Mouse (Mus musculus): ENCODE results near the gene Slbp. TPM values are rescaled to one million over a fixed set of nuclear protein-coding genes. Genes with fewer than 3 reads are reported as not detected.
A peak's percentile ranks its signal among the peaks of the same experiment; 100 is the strongest.

The Slbp gene
- 81.2 and 85.6 TPM in 2 replicates for polyA plus RNA-seq (2015; fragmentation: Nextera tagmentation; extraction: Ambion mirVana)

- H3K27ac ChIP-seq (ENCODE audit: low read length): peak within 1 kb of the TSS; percentile 97
- 1% methylated on average over 82 of the region's 82 CpGs for WGBS
- ATAC-seq (peak; percentile 97), DNase-seq (ENCODE audit: low spot score) (peak; percentile 99)
- H3K4me1 ChIP-seq (ENCODE audit: insufficient read depth, low read depth, low read length): peaks cover 8% of the 10 kb centered on the region
- peaks cover 7% of the 10 kb centered on the region; the same call in 1 of the 2 replicates for H3K36me3 ChIP-seq (ENCODE audit: insufficient read depth, low read length)
- H3K9ac ChIP-seq (replicated peaks; ENCODE audit: low read depth): peak within 1 kb of the TSS; percentile 69
- H3K27me3 ChIP-seq (replicated peaks; ENCODE audit: insufficient read depth, low read length): no peaks in the 10 kb centered on the region
- TF ChIP-seq EP300 (IDR thresholded peaks at IDR 0.05) (no peak), CTCF (IDR thresholded peaks at IDR 0.05) (0 out of 2 replicates have a peak, but pooled peaks have one; percentile 9)
- H3K4me2 ChIP-seq (replicated peaks; ENCODE audit: low read depth, low read length): peak within 1 kb of the TSS; percentile 55
- no peaks in the 10 kb centered on the region for H3K9me3 ChIP-seq (ENCODE audit: low read length)
- peak within 1 kb of the TSS; percentile 68 for H3K4me3 ChIP-seq (ENCODE audit: low read depth, low read length)
Measured at GRCm38 (mm10) chr5:33651921-33652782, at the start of gene Slbp. TSS of gene Slbp (minus strand) at chr5:33652574.

GRCm38 (mm10) chr5:33701832-33702231, 49.5 kb upstream of the Slbp start:
- H3K4me3 ChIP-seq (ENCODE audit: low read depth, low read length): no peak overlapping the region
- 68% methylated on average over 11 of the region's 11 CpGs for WGBS
- H3K27me3 ChIP-seq (replicated peaks; ENCODE audit: insufficient read depth, low read length): no peaks in the 10 kb centered on the region
- H3K4me2 ChIP-seq (replicated peaks; ENCODE audit: low read depth, low read length): no peak overlapping the region
- no peaks in the 10 kb centered on the region for H3K9me3 ChIP-seq (ENCODE audit: low read length)
- H3K9ac ChIP-seq (replicated peaks; ENCODE audit: low read depth): no peak overlapping the region
- DNase-seq (ENCODE audit: low spot score) (no peak), ATAC-seq (no peak)
- 0 out of 2 replicates have a peak overlapping the region, but pooled peaks have one; percentile 5 for H3K27ac ChIP-seq (ENCODE audit: low read length)
- no peak for TF ChIP-seq CTCF (IDR thresholded peaks at IDR 0.05)
- TF ChIP-seq EP300 (IDR thresholded peaks at IDR 0.05): no peak
- H3K36me3 ChIP-seq (ENCODE audit: insufficient read depth, low read length): no peaks in the 10 kb centered on the region
- H3K4me1 ChIP-seq (ENCODE audit: insufficient read depth, low read depth, low read length): peaks cover 45% of the 10 kb centered on the region

- H3K27me3 ChIP-seq (replicated peaks; ENCODE audit: insufficient read depth, low read length): no peaks in the 10 kb centered on the region
- ATAC-seq (no peak), DNase-seq (ENCODE audit: low spot score) (peak; percentile 51)
- H3K36me3 ChIP-seq (ENCODE audit: insufficient read depth, low read length): no peaks in the 10 kb centered on the region
- no peak overlapping the region for H3K9ac ChIP-seq (replicated peaks; ENCODE audit: low read depth)
- no peak overlapping the region for H3K4me2 ChIP-seq (replicated peaks; ENCODE audit: low read depth, low read length)
- 23% methylated on average over 13 of the region's 13 CpGs for WGBS
- H3K4me3 ChIP-seq (ENCODE audit: low read depth, low read length): no peak overlapping the region
- TF ChIP-seq EP300 (IDR thresholded peaks at IDR 0.05) (no peak), CTCF (IDR thresholded peaks at IDR 0.05) (no peak)
- no peak overlapping the region; the same call in 1 of the 2 replicates for H3K27ac ChIP-seq (ENCODE audit: low read length)
- peaks cover 41% of the 10 kb centered on the region for H3K4me1 ChIP-seq (ENCODE audit: insufficient read depth, low read depth, low read length)
- no peaks in the 10 kb centered on the region for H3K9me3 ChIP-seq (ENCODE audit: low read length)
Measured at GRCm38 (mm10) chr5:33700010-33700409, 47.6 kb upstream of the Slbp start.

DNA sequence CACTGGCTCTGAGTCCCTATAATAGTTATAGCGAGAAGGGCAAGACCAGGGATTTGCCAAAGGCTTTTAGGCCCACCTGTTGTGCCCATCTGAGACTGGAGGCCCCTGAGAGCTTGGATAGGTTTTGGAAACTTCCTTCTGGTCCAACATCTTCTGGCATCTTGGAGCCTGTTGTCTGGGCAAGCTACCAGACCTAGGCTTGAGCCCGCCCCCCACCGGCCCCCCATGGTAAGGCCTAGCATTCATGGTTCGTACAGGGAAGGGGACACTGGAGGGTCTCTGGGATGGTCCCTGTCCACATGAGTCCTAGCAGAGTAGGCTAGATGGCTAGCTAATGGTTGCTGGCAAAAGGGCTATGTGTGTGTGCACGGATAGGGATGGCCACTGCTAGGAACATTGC, 46.3 kb upstream of the Slbp start:
- no peak overlapping the region for H3K27ac ChIP-seq (ENCODE audit: low read length)
- no peak overlapping the region for H3K9ac ChIP-seq (replicated peaks; ENCODE audit: low read depth)
- no peak overlapping the region for H3K4me3 ChIP-seq (ENCODE audit: low read depth, low read length)
- DNase-seq (ENCODE audit: low spot score) (no peak), ATAC-seq (no peak)
- TF ChIP-seq EP300 (IDR thresholded peaks at IDR 0.05) (no peak), CTCF (IDR thresholded peaks at IDR 0.05) (no peak)
- no peak overlapping the region for H3K4me2 ChIP-seq (replicated peaks; ENCODE audit: low read depth, low read length)
- no peaks in the 10 kb centered on the region for H3K36me3 ChIP-seq (ENCODE audit: insufficient read depth, low read length)
- WGBS: 87% methylated on average over 5 of the region's 5 CpGs
- peaks cover 46% of the 10 kb centered on the region for H3K4me1 ChIP-seq (ENCODE audit: insufficient read depth, low read depth, low read length)
- H3K9me3 ChIP-seq (ENCODE audit: low read length): no peaks in the 10 kb centered on the region
- no peaks in the 10 kb centered on the region for H3K27me3 ChIP-seq (replicated peaks; ENCODE audit: insufficient read depth, low read length)

DNA sequence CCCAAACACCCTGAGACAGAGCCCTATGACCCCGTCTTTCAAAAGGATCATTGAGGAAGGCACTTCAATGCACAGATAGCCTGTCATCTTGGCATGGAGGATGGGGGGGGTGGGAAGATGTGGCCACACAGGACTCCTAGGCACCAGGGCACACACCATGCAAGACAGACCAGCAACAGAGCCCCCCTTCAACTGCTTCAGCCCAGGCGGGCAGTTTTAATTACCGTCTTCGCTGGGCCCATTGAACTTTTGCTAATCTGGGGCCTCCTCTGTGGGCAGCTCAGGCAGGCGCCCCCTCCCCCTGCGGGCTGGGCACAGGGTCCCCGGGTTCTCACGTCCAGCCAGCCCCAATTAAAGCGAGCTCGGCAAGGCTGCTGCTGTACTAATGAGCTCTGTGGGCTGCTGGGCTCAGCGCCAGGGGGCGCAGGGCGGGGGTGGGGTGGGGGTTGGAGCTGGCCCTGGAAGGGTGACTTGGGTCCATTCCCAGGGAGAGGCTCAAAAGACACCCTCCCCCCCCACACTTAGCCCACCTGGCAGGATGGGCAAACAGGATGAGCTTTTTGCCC, 45.7 kb upstream of the Slbp start:
- ATAC-seq: no peak
- peak overlapping the region; percentile 92; the same call in 1 of the 2 replicates for H3K27ac ChIP-seq (ENCODE audit: low read length)
- TF ChIP-seq CTCF (IDR thresholded peaks at IDR 0.05) (peak; percentile 7; the same call in 1 of the 2 replicates), EP300 (IDR thresholded peaks at IDR 0.05) (no peak)
- 19% methylated on average over 13 of the region's 13 CpGs for WGBS
- no peak for DNase-seq (ENCODE audit: low spot score)
- H3K36me3 ChIP-seq (ENCODE audit: insufficient read depth, low read length): no peaks in the 10 kb centered on the region
- H3K9me3 ChIP-seq (ENCODE audit: low read length): no peaks in the 10 kb centered on the region
- H3K4me3 ChIP-seq (ENCODE audit: low read depth, low read length): no peak overlapping the region
- H3K9ac ChIP-seq (replicated peaks; ENCODE audit: low read depth): no peak overlapping the region
- H3K4me1 ChIP-seq (ENCODE audit: insufficient read depth, low read depth, low read length): peaks cover 47% of the 10 kb centered on the region
- H3K27me3 ChIP-seq (replicated peaks; ENCODE audit: insufficient read depth, low read length): no peaks in the 10 kb centered on the region
- H3K4me2 ChIP-seq (replicated peaks; ENCODE audit: low read depth, low read length): no peak overlapping the region

- 38% methylated on average over 1 of the region's 1 CpGs for WGBS
- peak overlapping the region; percentile 92 for H3K27ac ChIP-seq (ENCODE audit: low read length)
- no peak for TF ChIP-seq CTCF (IDR thresholded peaks at IDR 0.05)
- TF ChIP-seq EP300 (IDR thresholded peaks at IDR 0.05): no peak
- no peaks in the 10 kb centered on the region for H3K9me3 ChIP-seq (ENCODE audit: low read length)
- H3K27me3 ChIP-seq (replicated peaks; ENCODE audit: insufficient read depth, low read length): no peaks in the 10 kb centered on the region
- H3K36me3 ChIP-seq (ENCODE audit: insufficient read depth, low read length): no peaks in the 10 kb centered on the region
- no peak overlapping the region for H3K9ac ChIP-seq (replicated peaks; ENCODE audit: low read depth)
- DNase-seq (ENCODE audit: low spot score): no peak
- peaks cover 51% of the 10 kb centered on the region for H3K4me1 ChIP-seq (ENCODE audit: insufficient read depth, low read depth, low read length)
- no peak overlapping the region for H3K4me3 ChIP-seq (ENCODE audit: low read depth, low read length)
- no peak for ATAC-seq
- no peak overlapping the region for H3K4me2 ChIP-seq (replicated peaks; ENCODE audit: low read depth, low read length)
Measured at GRCm38 (mm10) chr5:33697534-33697933, 45.2 kb upstream of the Slbp start.

All from lung, postnatal 0 days (tissue).